Mouse (Mus musculus) heart, postnatal 0 days (tissue): Measurements from ENCODE around the gene D330020A13Rik.

Experiments used
- CTCF ChIP-seq: IDR thresholded peaks from 2 replicates; pipeline ENCODE4 v1.5.1; 2016; ENCODE audit warnings: antibody characterized with exemption, control low read depth, low read depth
- EP300 ChIP-seq: IDR thresholded peaks from 2 replicates; pipeline ENCODE4 v1.6.1; 2016; ENCODE audit warnings: antibody characterized with exemption, low read depth

- TF ChIP-seq CTCF = no peak
- TF ChIP-seq EP300 = no peak
Measured at GRCm38 (mm10) chr6:120255144-120255543, 39.0 kb upstream of the D330020A13Rik start.
